Mouse (Mus musculus) heart, embryonic 13.5 days (tissue): ENCODE measurements at regions not wholly inside any gene's neighbourhood (a gene's known extent, or its start where the extent isn't known, plus 50 kb on each side); places are given as distances from the start of the nearest gene placed in this dataset.

Experiments used
- ATAC-seq: fragments of 200-750 bp; cut with Nextera tagmentation; 2 replicates; pipeline ENCODE4 v1.8.0; 2017; ENCODE audit warnings: moderate TSS enrichment; ENCODE audit not compliant: insufficient number of reproducible peaks, low FRiP score, low TSS enrichment; ENCODE audit errors: extremely low read depth
- H3K27ac ChIP-seq: fragments of 300-500 bp; sonication (generic); replicated peaks from 2 replicates; pipeline ENCODE4 v1.5.1; 2015; ENCODE audit warnings: moderate library complexity, mild to moderate bottlenecking, inconsistent platforms
- H3K27me3 ChIP-seq: fragments of 300-500 bp; sonication (generic); replicated peaks from 2 replicates; pipeline ENCODE4 v1.6.1; 2015; ENCODE audit warnings: mild to moderate bottlenecking, inconsistent platforms
- H3K36me3 ChIP-seq: fragments of 300-500 bp; sonication (generic); 2 replicates; pipeline ENCODE4 v1.6.1; 2015; ENCODE audit warnings: mild to moderate bottlenecking, inconsistent platforms
- H3K4me1 ChIP-seq: fragments of 300-500 bp; sonication (generic); 2 replicates; pipeline ENCODE4 v1.6.1; 2015; ENCODE audit warnings: inconsistent platforms
- H3K4me2 ChIP-seq: fragments of 300-500 bp; sonication (generic); 2 replicates; pipeline ENCODE4 v1.6.1; 2015; ENCODE audit warnings: inconsistent platforms, mild to moderate bottlenecking, moderate library complexity
- H3K4me3 ChIP-seq: fragments of 300-500 bp; sonication (generic); 2 replicates; pipeline ENCODE4 v1.5.1; 2015; ENCODE audit warnings: moderate library complexity, mild to moderate bottlenecking, inconsistent platforms
- H3K9ac ChIP-seq: fragments of 300-500 bp; sonication (generic); 2 replicates; pipeline ENCODE4 v1.6.1; 2015; ENCODE audit warnings: inconsistent platforms, mild to moderate bottlenecking, moderate library complexity
- H3K9me3 ChIP-seq: fragments of 300-500 bp; sonication (generic); 2 replicates; pipeline ENCODE4 v1.6.1; 2016; ENCODE audit warnings: inconsistent platforms
- WGBS: fragments of 180-500 bp; shearing (Covaris S2); methylation state at CpG from one replicate; pipeline ENCODE4 v1.1.7; 2015; ENCODE audit warnings: mixed read lengths; 5-methylcytosine and 5-hydroxymethylcytosine counted together

DNA sequence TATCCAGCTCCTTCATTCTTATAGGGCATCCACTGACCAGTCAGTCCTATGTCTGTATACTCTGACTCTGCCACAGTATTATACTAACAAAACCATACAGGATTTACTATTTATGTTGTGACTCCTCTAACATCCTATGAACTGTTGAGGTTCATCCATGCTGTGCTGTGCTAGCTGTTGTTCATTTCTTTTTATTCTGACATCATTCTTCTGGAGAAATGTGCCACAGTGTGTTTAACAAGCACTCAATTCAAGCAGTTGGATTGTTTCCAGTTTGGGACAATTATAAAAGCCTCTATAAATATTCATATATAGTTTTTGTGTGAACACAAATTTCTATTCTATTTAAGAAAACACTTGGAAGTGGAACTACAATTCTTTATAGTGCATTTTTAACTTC, 252.6 kb upstream of the Mpdz start:
- Histone ChIP-seq H3K9ac (no peak overlapping the region), H3K36me3 (no peaks in the 10 kb centered on the region), H3K4me2 (no peak overlapping the region), H3K4me3 (no peak overlapping the region), H3K4me1 (no peaks in the 10 kb centered on the region), H3K27me3 (no peaks in the 10 kb centered on the region), H3K9me3 (no peaks in the 10 kb centered on the region), H3K27ac (no peak overlapping the region)
- no peak for ATAC-seq

DNA sequence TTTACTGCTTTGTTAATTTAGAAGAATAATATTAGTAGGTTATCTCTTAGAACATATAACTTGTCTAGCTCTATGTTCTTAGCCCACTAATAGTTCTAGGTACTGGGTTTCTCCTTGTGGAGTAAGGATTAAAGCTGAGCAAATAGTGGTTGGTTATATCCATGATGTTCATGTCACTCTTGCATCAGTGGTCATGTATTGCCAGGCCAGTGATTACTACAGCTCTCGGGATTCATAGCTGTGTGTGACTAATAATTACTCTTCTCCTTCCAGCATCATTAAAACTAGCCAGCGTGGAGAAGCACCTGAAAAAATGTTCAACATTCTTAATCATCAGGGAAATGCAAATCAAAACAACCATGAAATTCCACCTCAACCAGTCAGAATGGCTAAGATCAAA, 234.6 kb upstream of the Mpdz start:
- Histone ChIP-seq H3K27me3 (no peaks in the 10 kb centered on the region), H3K4me2 (no peak overlapping the region), H3K27ac (no peak overlapping the region), H3K36me3 (no peaks in the 10 kb centered on the region), H3K4me1 (no peaks in the 10 kb centered on the region), H3K4me3 (no peak overlapping the region), H3K9ac (no peak overlapping the region), H3K9me3 (no peaks in the 10 kb centered on the region)
- WGBS, result 74% methylated on average over 2 of the region's 2 CpGs
- ATAC-seq, result no peak

DNA sequence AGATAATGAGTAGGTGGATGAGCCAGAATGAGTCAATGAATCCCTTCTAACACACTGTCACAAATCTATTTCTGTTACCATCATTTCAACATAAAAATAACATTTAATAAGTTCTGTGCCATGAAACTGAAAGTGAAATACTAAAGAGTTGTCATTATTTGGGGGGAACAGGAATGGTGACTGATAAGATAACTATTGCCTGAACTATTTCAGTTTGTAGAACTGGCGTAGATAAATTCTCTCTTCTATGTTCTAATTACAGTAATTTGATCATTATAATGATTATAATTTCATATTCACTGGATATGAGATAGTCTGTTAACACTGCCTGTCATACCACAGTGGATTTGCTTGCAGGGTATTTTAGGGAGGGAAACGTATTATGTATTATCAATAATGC, 232.3 kb upstream of the Mpdz start:
- Histone ChIP-seq H3K27me3 (no peaks in the 10 kb centered on the region), H3K9ac (no peak overlapping the region), H3K4me1 (0 out of 2 replicates have a peak, but pooled peaks cover 3% of the 10 kb centered on the region), H3K4me3 (no peak overlapping the region), H3K27ac (no peak overlapping the region), H3K9me3 (no peaks in the 10 kb centered on the region), H3K36me3 (no peaks in the 10 kb centered on the region), H3K4me2 (no peak overlapping the region)
- 71% methylated on average over 2 of the region's 2 CpGs for WGBS
- ATAC-seq, result no peak

DNA sequence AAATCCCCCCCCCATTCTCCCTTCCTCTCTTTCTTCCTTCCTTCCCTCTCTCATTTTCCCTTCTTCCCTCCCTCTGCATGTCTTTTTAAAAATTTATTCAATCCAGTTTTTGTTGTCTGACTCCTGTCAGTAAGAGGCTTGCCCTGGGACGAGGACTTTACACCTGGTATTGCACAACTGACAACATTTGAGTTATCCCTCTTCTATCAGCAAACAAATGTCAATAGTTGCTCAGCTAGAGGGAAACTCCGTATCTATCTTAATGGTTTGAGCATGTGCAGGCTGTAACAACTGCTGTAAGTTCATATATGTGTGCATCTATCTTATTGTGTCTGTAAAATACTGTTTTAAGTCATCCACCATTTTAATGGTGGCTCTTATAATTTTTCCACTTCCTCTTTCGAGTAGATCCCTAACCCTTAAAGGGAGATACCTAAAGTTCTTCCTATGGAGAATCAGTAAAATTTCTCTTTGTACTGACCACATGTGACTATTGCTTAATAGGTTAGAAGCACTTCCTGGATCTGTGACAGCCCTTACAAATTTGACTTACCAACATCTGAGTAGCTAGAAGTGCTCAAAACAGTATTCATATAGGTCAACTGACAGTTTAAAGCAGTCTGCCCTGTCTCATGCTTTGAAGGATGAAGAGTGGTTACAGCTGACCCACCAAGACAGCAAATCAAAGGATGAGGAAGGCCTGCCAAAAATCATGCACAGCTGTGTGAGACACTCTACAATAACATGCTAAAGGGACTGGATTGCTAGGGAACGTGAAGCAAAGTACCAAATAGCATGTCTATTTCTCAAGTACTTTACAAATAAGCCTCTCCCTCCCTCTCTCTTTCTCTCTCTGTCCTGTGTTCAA, 231.0 kb upstream of the Mpdz start:
- ATAC-seq, result no peak
- H3K9ac ChIP-seq, result no peak overlapping the region
- no peaks in the 10 kb centered on the region for H3K9me3 ChIP-seq
- H3K4me3 ChIP-seq, result no peak overlapping the region
- peaks cover 15% of the 10 kb centered on the region for H3K4me1 ChIP-seq
- no peaks in the 10 kb centered on the region for H3K36me3 ChIP-seq
- H3K4me2 ChIP-seq, result no peak overlapping the region
- H3K27me3 ChIP-seq, result no peaks in the 10 kb centered on the region
- no peak overlapping the region for H3K27ac ChIP-seq
- WGBS, result 63% methylated on average over 4 of the region's 4 CpGs

DNA sequence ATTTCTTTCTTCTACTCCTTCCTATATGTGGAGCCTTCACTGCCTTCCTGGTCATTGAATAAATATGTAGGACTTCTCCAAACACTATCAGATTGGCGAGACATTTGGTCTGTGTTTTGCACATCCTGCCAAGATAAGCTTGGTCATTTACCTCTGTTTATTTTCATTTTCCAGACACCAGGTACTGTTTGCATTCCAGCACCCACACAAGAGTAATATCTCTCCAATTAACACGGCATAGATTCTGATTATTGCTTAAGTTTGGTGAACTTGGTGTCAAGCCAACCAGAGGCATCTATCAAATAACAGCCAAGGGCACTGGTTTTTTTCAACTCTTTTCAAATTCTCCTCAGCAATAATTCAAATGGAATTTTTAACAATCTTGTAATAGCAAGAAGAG, 229.4 kb upstream of the Mpdz start:
- H3K4me1 ChIP-seq, result peaks cover 15% of the 10 kb centered on the region
- no peaks in the 10 kb centered on the region for H3K27me3 ChIP-seq
- H3K36me3 ChIP-seq, result no peaks in the 10 kb centered on the region
- H3K9me3 ChIP-seq, result no peaks in the 10 kb centered on the region
- H3K4me2 ChIP-seq, result no peak overlapping the region
- WGBS, result 34% methylated on average over 2 of the region's 2 CpGs
- H3K27ac ChIP-seq, result no peak overlapping the region
- no peak for ATAC-seq
- H3K4me3 ChIP-seq, result no peak overlapping the region
- H3K9ac ChIP-seq, result no peak overlapping the region

DNA sequence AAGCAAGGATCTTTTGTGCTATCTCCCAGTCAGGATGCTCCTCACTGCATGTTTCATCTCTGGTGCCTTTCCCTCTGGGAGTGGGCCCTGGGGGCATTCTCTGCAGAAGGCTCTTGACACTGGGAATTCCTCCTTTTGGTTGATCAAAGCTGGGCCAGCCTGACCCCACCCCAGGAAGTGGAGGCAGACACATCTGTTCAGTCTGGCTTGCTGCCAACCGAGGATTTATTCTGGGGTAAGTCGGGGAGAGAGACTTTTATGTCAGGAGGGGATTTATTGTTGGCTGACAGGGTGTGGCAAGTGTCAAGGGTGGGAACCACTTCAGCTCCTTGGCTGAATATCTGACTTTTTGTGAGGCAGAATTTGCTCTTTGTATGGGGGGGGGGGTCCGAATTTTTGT, 226.6 kb upstream of the Mpdz start:
- no peak overlapping the region for H3K9ac ChIP-seq
- ATAC-seq, result no peak
- H3K9me3 ChIP-seq, result 0 out of 2 replicates have a peak, but pooled peaks cover 1% of the 10 kb centered on the region
- no peak overlapping the region for H3K27ac ChIP-seq
- H3K27me3 ChIP-seq, result no peaks in the 10 kb centered on the region
- peaks cover 15% of the 10 kb centered on the region for H3K4me1 ChIP-seq
- no peaks in the 10 kb centered on the region for H3K36me3 ChIP-seq
- no peak overlapping the region for H3K4me2 ChIP-seq
- no peak overlapping the region for H3K4me3 ChIP-seq
- WGBS, result 18% methylated on average over 3 of the region's 3 CpGs

DNA sequence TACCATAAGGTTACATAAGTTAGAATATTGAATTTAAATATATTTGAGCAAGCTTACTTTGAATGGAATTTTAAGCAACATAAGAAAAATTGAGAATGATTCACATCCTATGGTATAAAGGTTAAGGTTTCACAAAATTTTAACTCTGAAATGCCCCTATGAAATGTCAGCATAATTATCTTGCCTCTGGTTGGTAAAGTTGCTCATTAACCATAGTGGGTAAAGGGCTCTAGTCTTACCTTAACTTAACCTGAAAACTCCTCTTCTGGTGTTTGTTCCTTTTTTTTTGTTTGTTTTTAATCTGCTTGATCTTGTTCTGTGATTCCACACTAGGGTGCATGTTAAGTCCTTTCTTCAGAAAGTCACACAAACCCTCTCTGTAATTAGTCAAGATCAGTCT, 218.5 kb upstream of the Mpdz start:
- Histone ChIP-seq H3K9ac (no peak overlapping the region), H3K27me3 (no peaks in the 10 kb centered on the region), H3K4me1 (no peaks in the 10 kb centered on the region), H3K36me3 (no peaks in the 10 kb centered on the region), H3K9me3 (peaks cover 8% of the 10 kb centered on the region), H3K4me3 (no peak overlapping the region), H3K27ac (no peak overlapping the region), H3K4me2 (no peak overlapping the region)
- no peak for ATAC-seq

DNA sequence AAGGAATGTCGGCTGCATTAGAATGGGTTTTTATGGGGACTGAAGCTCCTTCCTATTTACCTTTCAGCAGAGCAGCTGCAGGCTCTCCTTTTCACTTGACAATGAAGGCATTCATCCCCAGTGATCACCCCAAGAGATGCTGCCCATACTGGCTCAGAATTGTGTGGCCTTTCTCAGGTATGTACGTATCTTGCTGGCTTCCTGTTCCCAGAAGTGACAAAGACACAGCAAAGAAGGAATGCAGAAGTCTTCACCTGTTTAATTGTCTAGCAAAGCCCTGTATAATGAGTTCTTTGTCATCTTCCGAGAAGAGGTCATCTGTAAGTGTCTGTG, 185.8 kb upstream of the Mpdz start:
- no peak for ATAC-seq
- Histone ChIP-seq H3K36me3 (no peaks in the 10 kb centered on the region), H3K4me3 (no peak overlapping the region), H3K9ac (no peak overlapping the region), H3K4me1 (peaks cover 4% of the 10 kb centered on the region; the same call in 1 of the 2 replicates), H3K4me2 (no peak overlapping the region), H3K27me3 (no peaks in the 10 kb centered on the region), H3K27ac (no peak overlapping the region), H3K9me3 (no peaks in the 10 kb centered on the region)
- 78% methylated on average over 3 of the region's 3 CpGs for WGBS

DNA sequence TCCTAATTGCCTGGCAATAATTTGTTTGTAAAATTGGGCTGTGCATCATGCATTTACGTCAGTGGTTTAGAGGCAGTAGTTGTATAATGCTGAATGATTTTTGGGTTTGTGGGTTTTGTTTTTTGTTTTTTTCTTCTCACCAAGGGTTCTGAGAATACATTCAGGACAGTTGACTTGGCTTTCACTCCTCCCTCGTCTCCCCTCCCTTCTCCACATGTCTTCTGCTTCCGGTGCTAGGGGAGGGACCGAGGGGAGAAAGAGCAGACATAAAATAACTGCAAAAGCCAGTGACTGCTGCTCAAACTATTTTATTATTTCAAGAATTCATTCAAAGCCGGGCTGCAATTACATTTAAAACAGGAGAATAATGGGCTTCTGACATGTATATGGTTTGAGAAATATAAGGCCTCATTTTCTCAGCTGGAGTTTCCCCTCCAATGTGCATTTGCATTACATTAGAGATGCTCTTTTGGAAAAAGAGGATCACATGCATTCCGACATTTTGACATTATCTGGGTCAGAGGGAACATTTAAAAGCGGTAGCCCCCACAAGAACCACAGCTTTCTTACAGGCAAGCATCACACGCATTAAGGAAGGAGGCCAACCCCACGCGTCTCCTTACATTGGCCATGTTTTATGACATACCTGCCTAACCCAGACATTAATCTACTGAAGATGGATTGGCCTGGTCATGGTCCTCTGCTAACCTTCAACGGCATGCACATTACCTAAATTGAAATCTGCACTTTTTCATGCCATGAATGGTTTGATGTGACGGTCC, 185.3 kb upstream of the Mpdz start:
- no peak overlapping the region for H3K27ac ChIP-seq
- H3K27me3 ChIP-seq, result no peaks in the 10 kb centered on the region
- WGBS, result 77% methylated on average over 12 of the region's 12 CpGs
- ATAC-seq, result no peak
- H3K4me3 ChIP-seq, result no peak overlapping the region
- H3K4me1 ChIP-seq, result peaks cover 4% of the 10 kb centered on the region; the same call in 1 of the 2 replicates
- H3K36me3 ChIP-seq, result no peaks in the 10 kb centered on the region
- no peaks in the 10 kb centered on the region for H3K9me3 ChIP-seq
- no peak overlapping the region for H3K9ac ChIP-seq
- no peak overlapping the region for H3K4me2 ChIP-seq

DNA sequence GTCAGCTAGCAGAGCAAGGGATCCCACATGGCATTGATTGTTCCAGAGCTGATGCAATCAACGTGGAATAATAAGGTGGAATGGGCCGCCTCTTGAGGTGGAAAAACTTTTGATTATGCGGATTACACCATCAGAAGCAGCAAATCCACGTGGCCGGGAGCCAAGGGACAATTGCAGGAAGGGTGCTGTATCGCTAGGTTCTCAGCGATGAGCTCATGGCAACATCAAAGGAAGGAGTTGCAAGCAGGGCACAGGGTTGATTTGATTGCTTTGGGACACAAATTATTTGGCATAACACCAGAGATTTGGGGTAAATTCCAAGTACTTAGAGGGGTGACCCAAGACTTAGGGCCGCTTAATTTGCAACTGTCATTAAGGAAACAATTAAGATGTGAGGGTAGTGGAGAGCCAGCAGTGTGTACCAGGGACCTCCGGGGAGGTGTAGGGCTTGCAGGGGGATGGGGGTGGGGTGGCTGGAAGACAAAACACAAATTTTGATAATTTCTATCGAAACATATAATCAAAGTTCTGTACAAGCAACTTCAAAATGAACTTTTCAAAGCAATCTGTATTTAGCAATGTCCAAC, 182.8 kb upstream of the Mpdz start:
- H3K9ac ChIP-seq, result no peak overlapping the region
- no peak overlapping the region for H3K4me3 ChIP-seq
- ATAC-seq, result no peak
- H3K4me1 ChIP-seq, result peaks cover 4% of the 10 kb centered on the region; the same call in 1 of the 2 replicates
- 50% methylated on average over 10 of the region's 10 CpGs for WGBS
- no peak overlapping the region for H3K4me2 ChIP-seq
- H3K27ac ChIP-seq, result no peak overlapping the region
- no peaks in the 10 kb centered on the region for H3K9me3 ChIP-seq
- no peaks in the 10 kb centered on the region for H3K36me3 ChIP-seq
- no peaks in the 10 kb centered on the region for H3K27me3 ChIP-seq

DNA sequence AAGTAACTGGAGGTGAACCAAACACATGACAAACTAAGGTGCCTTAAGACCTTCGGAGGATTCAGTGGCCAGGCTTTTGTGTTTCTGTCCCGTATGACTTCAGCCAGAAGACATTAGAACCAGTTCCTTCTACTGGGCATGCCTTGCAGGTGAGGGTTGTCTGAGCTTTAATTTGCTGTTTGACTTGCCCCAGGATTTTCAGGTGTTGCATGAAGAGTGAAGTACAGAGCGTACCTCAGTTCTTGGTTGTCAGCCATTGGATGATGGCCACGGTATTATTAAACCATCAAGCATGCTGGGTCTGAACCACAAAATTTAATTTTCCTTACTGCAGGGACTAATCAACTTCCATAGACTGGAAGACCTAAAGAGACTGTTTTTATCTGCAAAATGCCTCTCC, 181.5 kb upstream of the Mpdz start:
- Histone ChIP-seq H3K4me2 (no peak overlapping the region), H3K27ac (no peak overlapping the region), H3K4me1 (peaks cover 4% of the 10 kb centered on the region; the same call in 1 of the 2 replicates), H3K27me3 (no peaks in the 10 kb centered on the region), H3K4me3 (no peak overlapping the region), H3K9me3 (no peaks in the 10 kb centered on the region), H3K9ac (no peak overlapping the region), H3K36me3 (no peaks in the 10 kb centered on the region)
- 78% methylated on average over 4 of the region's 4 CpGs for WGBS
- no peak for ATAC-seq
